Mouse (Mus musculus): ENCODE results near the gene Gli1. TPM values are rescaled to one million over a fixed set of nuclear protein-coding genes. Genes with fewer than 3 reads are reported as not detected.

Gene Gli1
- total RNA-seq, 2 experiments from 2014 or later: 1.5 to 1.7 TPM

DNA sequence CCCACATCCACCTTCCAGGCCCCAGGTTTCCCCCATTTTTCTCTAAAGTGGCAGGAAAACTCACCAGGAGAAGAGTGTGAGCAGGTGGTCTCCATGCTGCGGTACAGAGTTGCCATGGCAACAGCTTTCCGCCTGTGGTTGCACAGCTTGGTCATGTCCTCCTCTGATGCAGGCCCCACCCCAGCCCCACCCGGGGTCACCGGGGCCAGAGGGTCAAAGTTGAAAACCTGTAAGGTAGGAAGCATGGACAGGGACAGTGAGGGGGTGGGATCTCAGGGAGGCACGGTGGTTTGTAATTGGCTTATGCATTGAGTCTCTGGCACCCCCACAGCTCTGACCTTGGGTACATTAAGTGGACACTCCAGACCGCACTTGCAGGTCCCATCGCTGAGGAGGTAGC is 55.0 kb downstream of the Gli1 start:
- intact Hi-C loops (cut with DNase I): no loop called here

DNA sequence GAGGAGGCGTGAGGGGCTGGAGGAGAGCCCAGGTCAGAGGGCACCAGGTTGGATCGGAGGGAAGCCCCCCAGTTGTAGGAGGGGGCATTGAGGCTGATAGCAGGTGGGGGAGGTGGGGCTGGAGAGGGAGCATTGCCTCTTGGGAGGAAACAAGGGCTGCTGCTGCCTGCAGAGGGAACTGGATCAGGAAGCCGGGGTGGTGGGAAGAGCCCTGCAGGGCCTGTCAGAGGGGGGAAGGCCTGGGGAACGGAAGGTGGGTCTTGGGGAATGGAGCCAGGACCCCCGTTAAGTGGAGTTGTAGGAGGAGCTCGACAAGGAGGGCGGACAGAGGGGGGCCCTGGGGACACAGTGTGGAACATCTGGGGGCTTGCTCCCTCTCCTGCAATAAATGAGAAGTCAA is 55.6 kb downstream of the Gli1 start:
- intact Hi-C loops (cut with DNase I): no loop called here
- DNase-seq (ENCODE audit: extremely low spot score in 1 of 2, low spot score in 2 of 2): no peak

More for the DNA sequence above, 55.0 kb downstream of the Gli1 start:
- DNase-seq (ENCODE audit: extremely low spot score in 1 of 2, low spot score in 2 of 2): peak in 1 of 2 experiments; percentile 71

DNA sequence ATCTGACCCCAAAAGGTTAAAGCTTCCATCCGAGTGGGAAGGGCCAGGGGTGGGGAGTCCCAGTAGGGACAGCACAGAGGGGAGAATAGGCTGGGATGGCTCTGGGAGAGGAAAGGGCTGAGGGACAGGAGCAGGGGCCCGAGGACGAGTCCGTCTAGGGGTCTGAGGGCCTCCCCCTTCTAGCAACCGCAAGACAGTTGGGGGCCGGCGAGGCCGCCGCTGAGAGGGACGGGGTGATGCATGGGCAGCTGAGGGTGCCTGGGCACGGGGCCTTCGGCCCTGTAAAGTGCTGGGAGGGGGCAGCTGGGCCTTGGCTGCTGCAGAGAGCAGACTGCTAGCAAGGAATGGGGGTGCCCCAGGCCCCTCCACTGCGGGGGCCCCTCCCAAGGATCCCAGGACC is 56.1 kb downstream of the Gli1 start:
- no peak for DNase-seq (ENCODE audit: extremely low spot score in 1 of 2, low spot score in 2 of 2)
- intact Hi-C loops (cut with DNase I): no loop called here

DNA sequence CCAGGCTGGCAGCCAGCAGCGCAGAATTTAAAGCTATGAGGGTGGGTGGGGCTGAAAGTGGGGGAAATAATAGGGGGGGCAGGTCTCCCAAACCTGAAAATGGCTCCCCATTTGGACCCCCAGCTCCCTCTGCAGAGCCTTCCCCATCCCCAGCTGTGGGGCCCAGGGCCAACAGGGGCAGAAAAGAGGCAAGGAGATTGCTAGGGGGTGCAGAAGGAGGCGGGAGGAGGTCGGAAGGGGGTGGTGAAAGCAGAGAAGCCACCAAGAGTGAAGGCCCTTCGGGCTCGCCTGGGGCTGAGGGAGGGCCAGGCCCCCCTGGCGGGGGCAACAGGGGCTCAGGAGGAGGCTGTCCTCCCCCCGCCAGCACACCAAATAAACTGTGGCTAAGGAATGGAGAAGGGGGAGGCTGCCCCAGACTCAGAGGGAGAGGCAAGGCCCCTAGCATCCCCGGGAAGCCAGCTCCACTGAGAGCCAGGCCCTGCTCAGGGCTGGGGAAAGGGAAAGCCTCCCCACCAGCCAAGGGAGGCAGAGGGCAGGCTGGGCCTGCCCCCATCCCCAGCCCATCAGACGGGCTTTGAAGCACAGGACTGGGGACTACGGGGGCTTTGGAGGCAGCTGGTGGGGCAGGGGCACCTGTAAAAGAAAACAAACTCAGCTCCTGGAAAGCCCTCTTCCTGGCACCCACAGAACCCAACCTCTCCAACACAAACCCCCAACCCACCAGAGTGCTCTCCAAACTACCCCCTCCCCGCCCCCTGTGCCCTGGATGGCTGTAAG is 56.9 kb downstream of the Gli1 start:
- DNase-seq (ENCODE audit: extremely low spot score in 1 of 2, low spot score in 2 of 2): no peak
- intact Hi-C loops (cut with DNase I): no loop called here

DNA sequence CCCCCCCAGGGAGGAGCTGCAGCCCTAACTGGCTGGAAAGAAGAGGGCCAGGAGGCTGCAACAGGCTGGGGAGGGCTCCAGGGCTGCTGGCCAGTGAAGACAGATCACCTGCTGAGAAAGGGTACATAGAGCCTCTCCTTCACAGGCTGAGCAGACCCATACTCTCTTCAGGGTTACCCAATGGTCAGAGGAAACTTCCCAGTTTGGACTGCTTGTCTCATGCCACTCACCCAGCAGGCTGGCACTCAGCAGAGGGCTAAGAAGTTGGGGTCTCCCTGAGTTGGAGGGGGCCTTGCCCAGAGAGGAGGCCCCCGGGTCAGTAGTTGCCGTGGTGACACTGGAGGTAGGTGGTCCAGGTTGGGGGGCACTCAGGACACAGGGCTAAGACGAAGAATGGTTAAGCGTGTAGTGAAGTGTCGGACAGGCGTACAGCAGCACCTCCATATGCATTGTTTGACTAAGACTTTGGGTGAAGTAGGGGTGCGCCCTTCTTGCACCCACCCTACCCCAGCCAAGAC is 57.6 kb downstream of the Gli1 start:
- intact Hi-C loops (cut with DNase I): no loop called here

DNA sequence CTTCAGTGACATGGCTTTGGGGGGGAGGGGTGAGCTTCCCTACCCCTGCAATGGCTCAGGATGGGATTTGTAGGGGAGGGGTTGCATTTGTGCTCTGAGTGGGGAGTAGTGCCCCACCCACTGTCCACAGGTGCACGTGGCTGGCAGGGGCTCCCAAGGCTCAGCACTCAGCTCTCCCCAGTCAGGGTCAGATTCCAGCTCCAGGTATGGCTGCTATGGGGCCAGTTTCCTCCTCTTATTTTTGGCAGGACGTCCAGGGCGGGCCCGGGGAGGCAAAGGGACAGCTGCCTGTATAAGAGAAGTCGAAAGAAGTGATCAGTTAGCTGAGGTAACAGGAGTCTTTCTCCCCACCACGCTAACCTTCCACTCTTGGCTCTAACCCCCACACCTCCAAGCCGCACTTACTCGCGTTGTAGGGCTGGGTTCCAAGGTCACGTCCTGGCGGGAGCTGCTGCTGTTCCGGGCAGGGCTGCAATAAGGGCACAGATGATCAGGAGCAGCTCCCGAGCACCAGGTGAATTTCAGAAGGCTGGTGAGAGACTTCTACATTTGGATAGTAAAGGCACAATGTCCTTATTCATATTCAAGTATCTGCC is 59.1 kb downstream of the Gli1 start:
- intact Hi-C loops (cut with DNase I): no loop called here
- no peak for DNase-seq (ENCODE audit: extremely low spot score in 1 of 2, low spot score in 2 of 2)

More for the DNA sequence above, 57.6 kb downstream of the Gli1 start:
- DNase-seq (ENCODE audit: extremely low spot score in 1 of 2, low spot score in 2 of 2): no peak

DNA sequence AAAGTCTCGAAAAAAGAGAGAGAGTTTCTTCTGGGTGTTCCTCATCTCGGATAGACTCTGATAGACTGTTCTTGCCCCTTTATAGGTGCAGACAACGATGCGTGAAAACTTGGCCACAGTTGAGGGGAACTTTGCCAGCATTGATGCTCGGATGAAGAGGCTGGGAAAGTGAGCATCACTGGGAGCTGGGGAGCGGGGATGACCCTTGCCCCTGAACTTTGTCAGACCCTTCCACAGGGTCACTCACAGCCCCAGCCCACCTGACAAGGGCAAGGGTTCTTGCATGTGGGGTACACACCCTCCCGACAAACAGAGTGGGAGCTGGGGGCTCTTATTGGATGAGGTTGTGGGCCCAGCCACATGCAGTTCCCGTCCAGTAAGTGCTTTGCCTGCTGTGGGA is 60.5 kb downstream of the Gli1 start:
- intact Hi-C loops (cut with DNase I): no loop called here
- no peak for DNase-seq (ENCODE audit: extremely low spot score in 1 of 2, low spot score in 2 of 2)

Other genes with a start within 250 kb of the Gli1 start
- gene Os9, start 220.8 kb downstream of the Gli1 start, total RNA-seq (2021): 100 to 1,000 TPM; 103 to 107 TPM
- 100 to 1,000 TPM; 105 to 107 TPM for gene B4galnt1, start 176.7 kb downstream of the Gli1 start, total RNA-seq (2021)
- 1 to 10 TPM; 1.0 to 1.2 TPM for gene Slc26a10, start 161.3 kb downstream of the Gli1 start, total RNA-seq (2021)
- gene Arhgef25, start 151.9 kb downstream of the Gli1 start, total RNA-seq (2021): 10 to 100 TPM; 65.2 to 69.1 TPM
- 100 to 1,000 TPM; 182 to 185 TPM for gene Dtx3, start 146.2 kb downstream of the Gli1 start, total RNA-seq (2021)
- 10 to 100 TPM; 42.2 to 47.4 TPM for gene Pip4k2c, start 130.4 kb downstream of the Gli1 start, total RNA-seq (2021)
- gene Kif5a, start 78.6 kb downstream of the Gli1 start, total RNA-seq (2021): 100 to 1,000 TPM; 468 to 479 TPM
- 100 to 1,000 TPM; 322 to 330 TPM for gene Dctn2, start 75.6 kb downstream of the Gli1 start, total RNA-seq (2021)
- 10 to 100 TPM; 37.4 to 45.5 TPM for gene Mbd6, start 53.0 kb downstream of the Gli1 start, total RNA-seq (2021)
- 10 to 100 TPM; 59.1 to 62.0 TPM for gene Mars, start 30.2 kb downstream of the Gli1 start, total RNA-seq (2021)
- under 1 TPM; 0.92 to 0.93 TPM for gene Arhgap9, start 20.0 kb downstream of the Gli1 start, total RNA-seq (2021)
- under 1 TPM in 1 of 2 experiments, not detected in 1; 0.08 TPM for gene Inhbe, start 12.4 kb upstream of the Gli1 start, total RNA-seq (2021)
- not detected for gene Inhbc, start 28.5 kb upstream of the Gli1 start, total RNA-seq (2021)
- 100 to 1,000 TPM; 288 to 322 TPM for gene R3hdm2, start 38.4 kb upstream of the Gli1 start, total RNA-seq (2021)
- 1 to 10 TPM; 4.1 to 7.5 TPM for gene Stac3, start 159.7 kb upstream of the Gli1 start, total RNA-seq (2021)
- 1 to 10 TPM; 6.0 to 7.0 TPM for gene Ndufa4l2, start 173.0 kb upstream of the Gli1 start, total RNA-seq (2021)
- gene Shmt2, start 180.5 kb upstream of the Gli1 start, total RNA-seq (2021): 10 to 100 TPM; 28.3 to 32.8 TPM
- 1 to 10 TPM; 5.8 to 8.5 TPM for gene Nxph4, start 192.6 kb upstream of the Gli1 start, total RNA-seq (2021)